In the genomic region with DNA sequence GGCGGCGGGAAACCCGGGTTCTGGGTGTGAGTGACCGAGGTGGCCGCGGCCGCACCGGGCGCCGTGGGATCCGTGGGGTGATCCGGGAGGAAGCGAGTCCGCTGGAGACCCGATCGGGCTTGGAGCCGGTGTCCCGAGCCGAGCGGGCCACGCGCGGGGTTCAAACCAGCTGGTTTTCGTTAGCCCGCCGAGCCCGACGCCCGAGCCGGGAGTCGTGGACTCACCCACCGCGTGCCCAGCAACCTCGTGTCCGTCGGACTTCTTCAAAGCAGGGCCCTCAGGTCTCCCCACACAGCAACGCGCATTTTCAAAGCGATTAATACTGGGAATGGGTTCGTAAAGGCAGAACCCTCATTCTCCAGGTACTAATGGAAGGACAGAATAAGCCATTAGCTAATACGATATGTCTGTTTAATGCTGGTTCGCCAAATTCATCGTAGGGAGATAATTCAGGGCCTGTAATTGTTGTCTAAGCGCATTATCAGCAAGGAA, we compare ENCODE assay signal across 9 mouse cellular contexts. TPM values are rescaled to one million over a fixed set of nuclear protein-coding genes. Genes with fewer than 3 reads are reported as not detected.
DNase-seq lines count a peak whose midpoint lies in the region; ATAC-seq and TF ChIP-seq lines count a peak whose summit lies in the region.
"Had no signal": no experiment of that assay in that cellular context is flagged by ENCODE, and none has a peak within 500 bp of the region (broad histone marks: within the 10 kb centered on the region; RNA-seq: fewer than 3 reads in every experiment).

No protein-coding gene starts in this region.

- H3K4me2 ChIP-seq in heart, postnatal 0 days (ENCODE audit: low read depth, low read length), result peak overlapping the region; percentile 40
- H3K4me2 ChIP-seq in midbrain, embryonic 13.5 days (replicated peaks), result peak overlapping the region; percentile 60

- H3K27ac ChIP-seq in ES-E14 (ENCODE audit: insufficient read depth, low read depth, low read length, poor library complexity, severe bottlenecking), result peak overlapping the region; percentile 68
- no peak overlapping the region for H3K27ac ChIP-seq in heart, postnatal 0 days (ENCODE audit: low read depth)
- peak overlapping the region; percentile 79 for H3K27ac ChIP-seq in midbrain, embryonic 13.5 days

- H3K9ac ChIP-seq in ES-E14 (ENCODE audit: insufficient read depth, low read depth, low read length, poor library complexity, severe bottlenecking), result peak overlapping the region; percentile 82
- H3K9ac ChIP-seq in heart, postnatal 0 days (replicated peaks; ENCODE audit: low read depth, low read length), result no peak overlapping the region
- H3K9ac ChIP-seq in midbrain, embryonic 13.5 days (replicated peaks), result peak overlapping the region; percentile 62

- ATAC-seq in heart, postnatal 0 days (ENCODE audit: insufficient read depth, low read depth), result no peak
- ATAC-seq in midbrain, embryonic 13.5 days, result no peak

- peak; percentile 23 for DNase-seq in gastrocnemius, postnatal 10 days
- no peak for DNase-seq in gastrocnemius, adult 8-10 months (ENCODE audit: low spot score in 2 of 2)
- no peak for DNase-seq in ES-E14 (ENCODE audit: low read depth, low spot score)
- DNase-seq in heart, postnatal 0 days (ENCODE audit: low spot score), result peak; percentile 12
- no peak for DNase-seq in yolk sac, embryonic 10.5 days (ENCODE audit: low spot score)
- DNase-seq in layer of hippocampus, adult 8-10 months (ENCODE audit: low spot score in 2 of 2), result no peak
- DNase-seq in urinary bladder, postnatal 10 days (ENCODE audit: low spot score), result no peak
- DNase-seq: lung, adult 2 months had no signal

- peaks cover 2% of the 10 kb centered on the region; the same call in 1 of the 2 replicates for H3K36me3 ChIP-seq in ES-E14 (ENCODE audit: control insufficient read depth, insufficient read depth, low read length, poor library complexity, severe bottlenecking)
- no peaks in the 10 kb centered on the region for H3K36me3 ChIP-seq in heart, postnatal 0 days (replicated peaks; ENCODE audit: control insufficient read depth, insufficient read depth, low read length)
- H3K36me3 ChIP-seq in midbrain, embryonic 13.5 days, result no peaks in the 10 kb centered on the region

- no peaks in the 10 kb centered on the region for H3K9me3 ChIP-seq in ES-E14 (ENCODE audit: control insufficient read depth, insufficient read depth, low read depth, low read length)
- 0 out of 2 replicates have a peak, but pooled peaks cover 4% of the 10 kb centered on the region for H3K9me3 ChIP-seq in heart, postnatal 0 days (replicated peaks; ENCODE audit: control insufficient read depth, low read length)
- no peaks in the 10 kb centered on the region for H3K9me3 ChIP-seq in midbrain, embryonic 13.5 days

- peaks cover 92% of the 10 kb centered on the region for H3K27me3 ChIP-seq in heart, postnatal 0 days (ENCODE audit: control insufficient read depth, insufficient read depth, low read length)
- peaks cover 73% of the 10 kb centered on the region for H3K27me3 ChIP-seq in midbrain, embryonic 13.5 days

- in situ Hi-C loops in ES-E14 (cut with MboI; ENCODE audit: low sequenced_read_pairs in 2 of 2, unreplicated experiment in 2 of 2), result no loop called here

- WGBS in heart, postnatal 0 days, result 4% methylated on average over 44 of the region's 44 CpGs
- WGBS in midbrain, embryonic 13.5 days, result 2% methylated on average over 44 of the region's 44 CpGs

- TF ChIP-seq CTCF in heart, postnatal 0 days (IDR thresholded peaks at IDR 0.05; ENCODE audit: low read depth), result no peak

- H3K4me3 ChIP-seq in ES-E14 (ENCODE audit: insufficient read depth in 1 of 2, low read depth in 1 of 2, low read length in 2 of 2, poor library complexity in 1 of 2, severe bottlenecking in 1 of 2), result peak overlapping the region; percentile 18 to 60
- H3K4me3 ChIP-seq in heart, postnatal 0 days (ENCODE audit: low read depth, low read length), result peak overlapping the region; percentile 27
- H3K4me3 ChIP-seq in midbrain, embryonic 13.5 days (replicated peaks), result peak overlapping the region; percentile 33

- TF ChIP-seq EP300 in heart, postnatal 0 days (IDR thresholded peaks at IDR 0.05; ENCODE audit: low read depth), result no peak

- peaks cover 1 to 2% of the 10 kb centered on the region in 2 experiments; a peak in 1 of 4 replicates for H3K4me1 ChIP-seq in ES-E14 (ENCODE audit: control insufficient read depth in 2 of 2, insufficient read depth in 2 of 2, low read length in 2 of 2, poor library complexity in 1 of 2)
- no peaks in the 10 kb centered on the region for H3K4me1 ChIP-seq in heart, postnatal 0 days (ENCODE audit: control insufficient read depth, insufficient read depth)
- peaks cover 25% of the 10 kb centered on the region for H3K4me1 ChIP-seq in midbrain, embryonic 13.5 days (replicated peaks)

TF ChIP-seq in ES-E14, 5 proteins besides CTCF, POLR2A, EP300 and RAD21:
- TF ChIP-seq MAFK (IDR thresholded peaks at IDR 0.05; ENCODE audit: insufficient read depth, low read depth, low read length) (no peak), HCFC1 (IDR thresholded peaks at IDR 0.05; ENCODE audit: borderline replicate concordance, insufficient read depth, low read length) (no peak), ZC3H11A (IDR thresholded peaks at IDR 0.05; ENCODE audit: borderline replicate concordance, low read depth, low read length) (no peak), ZNF384 (IDR thresholded peaks at IDR 0.05; ENCODE audit: low read depth, low read length) (no peak), CHD2 (IDR thresholded peaks at IDR 0.05; ENCODE audit: low read depth, low read length) (no peak)

RNA-seq across cellular contexts. Expression of gene Zdbf2, which starts 24.7 kb away (rescaled TPM):
- total RNA-seq in gastrocnemius, postnatal 10 days (2021), result 10 to 100 TPM; 30.3 to 36.6 TPM
- total RNA-seq in gastrocnemius, adult 8-10 months (2022), result under 1 TPM; 0.13 to 0.65 (median 0.27) TPM
- total RNA-seq in ES-E14 (2012; rRNA removed), result 25.6 and 43.2 TPM in 2 replicates
- 2.0 and 3.3 TPM in 2 replicates for total RNA-seq in heart, postnatal 0 days (2014; rRNA removed; ENCODE audit: low replicate concordance)
- polyA plus RNA-seq in heart, postnatal 0 days (2015; fragmentation: Nextera tagmentation; extraction: Ambion mirVana), result 3.0 and 3.5 TPM in 2 replicates
- polyA plus RNA-seq in midbrain, embryonic 13.5 days (2015; fragmentation: Nextera tagmentation; extraction: Ambion mirVana), result 47.9 and 49.6 TPM in 2 replicates
- 10 to 100 TPM; 11.0 to 17.9 (median 15.7) TPM for total RNA-seq in layer of hippocampus, adult 8-10 months (2022)

RNA-seq across cellular contexts. Expression of gene Gpr1, which starts 34.1 kb away (rescaled TPM):
- total RNA-seq in gastrocnemius, postnatal 10 days (2021), result under 1 TPM; 0.29 to 0.59 TPM
- total RNA-seq in gastrocnemius, adult 8-10 months (2022), result under 1 TPM; 0.15 to 0.52 (median 0.44) TPM
- 1.3 and 2.2 TPM in 2 replicates for total RNA-seq in ES-E14 (2012; rRNA removed)
- total RNA-seq in heart, postnatal 0 days (2014; rRNA removed; ENCODE audit: low replicate concordance), result not detected in 2 replicates
- polyA plus RNA-seq in heart, postnatal 0 days (2015; fragmentation: Nextera tagmentation; extraction: Ambion mirVana), result 0.10 TPM in 1 of 2 replicates, not detected in the other
- polyA plus RNA-seq in midbrain, embryonic 13.5 days (2015; fragmentation: Nextera tagmentation; extraction: Ambion mirVana), result 0.43 and 0.70 TPM in 2 replicates
- under 1 TPM; 0.31 to 0.74 (median 0.67) TPM for total RNA-seq in layer of hippocampus, adult 8-10 months (2022)

Comparison
In these comparisons a context has a peak if more than half of its experiments do, and no peak if none do; other contexts are left out.
1. DNase-seq: peak in gastrocnemius, postnatal 10 days (single experiment) and heart, postnatal 0 days (single experiment); none in gastrocnemius, adult 8-10 months (0 of 2), ES-E14 (single experiment), yolk sac, embryonic 10.5 days (single experiment), layer of hippocampus, adult 8-10 months (0 of 2) and urinary bladder, postnatal 10 days (single experiment).
2. Peak in every context shown above with its lines, with median percentiles within 50 percentile points of each other: H3K4me3 ChIP-seq.